Mouse (Mus musculus): ENCODE data around the gene Nfkb2.

- no peak for TF ChIP-seq POLR2A (IDR thresholded peaks at IDR 0.05; ENCODE audit: control insufficient read depth, extremely low read depth, insufficient read depth, low read length, poor library complexity)
- no peak for TF ChIP-seq CTCF (IDR thresholded peaks at IDR 0.05; ENCODE audit: borderline replicate concordance, control insufficient read depth, extremely low read depth, insufficient read depth, low read length, poor library complexity)
These were observed 39.4 kb upstream of the Nfkb2 start for GRCm38 (mm10) chr19:46264762-46265161.

Data from thymus, adult 2 months (tissue).